Mouse (Mus musculus): ENCODE measurements at regions not wholly inside any gene's neighbourhood (a gene's known extent, or its start where the extent isn't known, plus 50 kb on each side); places are given as distances from the start of the nearest gene placed in this dataset.

GRCm38 (mm10) chr8:102387591-102387990, 397.9 kb downstream of the Cdh11 start:
- no peak for TF ChIP-seq POLR2A (IDR thresholded peaks at IDR 0.05; ENCODE audit: borderline replicate concordance, extremely low read depth, insufficient read depth, insufficient read length, poor library complexity, severe bottlenecking)
- TF ChIP-seq CTCF (IDR thresholded peaks at IDR 0.05; ENCODE audit: borderline replicate concordance, extremely low read depth, insufficient read depth, insufficient read length): no peak

Measured in brain, embryonic 14.5 days (tissue).